Mouse (Mus musculus) stomach, postnatal 0 days (tissue): ENCODE data around the gene Gm9048.

Source experiments
- CTCF ChIP-seq: IDR thresholded peaks from 2 replicates; pipeline ENCODE4 v1.5.1; 2016; ENCODE audit warnings: antibody characterized with exemption, low read depth, mild to moderate bottlenecking, moderate library complexity
- EP300 ChIP-seq: optimal IDR thresholded peaks from 2 replicates; pipeline ENCODE3; 2016; ENCODE audit warnings: antibody characterized with exemption

DNA sequence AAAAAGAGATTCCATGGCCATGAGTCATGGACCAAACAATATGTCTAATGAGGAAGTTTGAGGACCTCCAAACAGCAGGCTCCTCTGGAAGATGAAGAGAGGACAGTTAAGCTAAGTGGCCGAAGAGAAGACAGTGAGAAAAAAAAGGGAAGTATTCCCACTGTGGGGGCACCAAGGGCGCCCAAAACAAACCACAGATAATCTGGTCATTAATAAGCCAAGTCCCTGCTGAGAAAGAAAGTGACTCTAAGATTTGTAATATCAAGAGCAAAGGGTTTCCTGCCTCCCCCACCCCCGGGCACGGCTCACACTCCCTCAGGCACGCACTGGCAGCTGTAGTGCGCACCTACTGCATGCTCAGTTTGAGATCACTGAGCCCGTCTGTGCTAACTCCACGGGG, 29.5 kb downstream of the Gm9048 start:
- no peak for TF ChIP-seq CTCF
- TF ChIP-seq EP300: no peak
